Mouse (Mus musculus): ENCODE results near the gene Snx9.

DNA sequence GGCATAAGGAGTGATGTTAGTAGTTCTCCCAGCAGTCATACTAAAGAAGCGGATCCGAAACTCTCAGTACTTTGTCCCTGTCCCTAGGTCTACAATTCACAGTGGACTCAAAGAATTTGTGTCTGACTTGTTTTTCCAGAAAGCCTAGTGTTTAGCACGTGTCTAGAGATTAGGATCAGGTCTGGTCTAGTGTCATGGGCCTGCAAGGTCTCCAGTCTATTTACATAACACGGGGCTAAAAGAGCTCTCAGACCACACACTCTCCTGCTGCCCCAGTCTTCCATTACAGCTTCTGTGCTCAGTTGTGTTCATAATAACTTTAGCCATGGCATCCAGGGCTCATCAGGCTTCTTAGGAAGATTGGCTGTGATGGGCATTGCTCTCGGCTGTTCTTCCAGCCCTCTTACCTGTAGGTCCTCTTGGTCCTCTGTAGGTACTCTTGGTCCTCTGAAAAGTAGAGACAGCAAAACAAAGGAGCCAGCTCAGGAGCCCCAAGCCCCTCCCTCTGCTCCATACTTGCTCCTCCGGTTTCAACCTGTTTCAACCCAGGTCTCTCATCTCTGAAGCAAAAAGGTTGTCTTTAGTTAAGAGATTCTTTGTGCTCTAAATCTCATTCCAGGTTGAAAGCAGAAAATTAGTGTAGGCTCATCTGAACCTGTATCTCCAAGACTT is 62.6 kb downstream of the Snx9 start:
- TF ChIP-seq POLR2A (IDR thresholded peaks at IDR 0.05; ENCODE audit: borderline replicate concordance, insufficient read depth, low read length) = no peak
- TF ChIP-seq CTCF (IDR thresholded peaks at IDR 0.05; ENCODE audit: borderline replicate concordance, insufficient read depth, low read depth, low read length) = no peak
